Mouse (Mus musculus) myocyte (in vitro differentiated cells): ENCODE measurements around the gene Gm1123. TPM values are rescaled to one million over a fixed set of nuclear protein-coding genes. Genes with fewer than 3 reads are reported as not detected.
A peak's percentile ranks its signal among the peaks of the same experiment; 100 is the strongest.

Source experiments
- H3K27me3 ChIP-seq: one replicate; pipeline ENCODE4 v1.6.1; 2011; ENCODE audit not compliant: control insufficient read depth, insufficient read depth, insufficient read length
- H3K36me3 ChIP-seq: one replicate; pipeline ENCODE4 v1.6.1; 2011; ENCODE audit not compliant: control insufficient read depth, insufficient read depth
- H3K4me2 ChIP-seq: one replicate; pipeline ENCODE4 v1.6.1; 2011; ENCODE audit warnings: low read depth, control low read depth
- H3K4me3 ChIP-seq: one replicate; pipeline ENCODE4 v1.5.1; 2011; ENCODE audit warnings: mild to moderate bottlenecking, control low read depth, moderate library complexity
- H3K79me2 ChIP-seq: one replicate; pipeline ENCODE4 v1.6.1; 2011; ENCODE audit not compliant: control insufficient read depth, insufficient read depth
- H3ac ChIP-seq: one replicate; pipeline ENCODE4 v1.6.1; 2011; ENCODE audit not compliant: control insufficient read depth, insufficient read length
- CEBPB ChIP-seq: IDR thresholded peaks from 2 replicates; pipeline ENCODE4 v1.6.1; 2011; ENCODE audit warnings: mild to moderate bottlenecking, moderate library complexity; ENCODE audit not compliant: poor library complexity, insufficient read depth, severe bottlenecking
- E2F4 ChIP-seq: IDR thresholded peaks from one replicate; pipeline ENCODE4 v1.6.1; 2011; ENCODE audit warnings: mild to moderate bottlenecking, control low read depth, moderate library complexity; ENCODE audit not compliant: insufficient read depth
- MAX ChIP-seq: IDR thresholded peaks from one replicate; pipeline ENCODE4 v1.6.1; 2011; ENCODE audit warnings: low read depth, mild to moderate bottlenecking, control low read depth
- MYOD1 ChIP-seq, 3 experiments: IDR thresholded peaks; one replicate each; pipeline ENCODE4 v1.6.1; 2011; ENCODE audit warnings: control low read depth in 2 of 3, low read depth in 2 of 3, mild to moderate bottlenecking in 2 of 3, moderate library complexity in 1 of 3; ENCODE audit not compliant: insufficient read length in 2 of 3, control insufficient read depth in 1 of 3
- MYOG ChIP-seq, 3 experiments: IDR thresholded peaks; one replicate each; pipeline ENCODE4 v1.6.1; 2011; ENCODE audit warnings: control low read depth in 2 of 3, low read depth in 2 of 3, mild to moderate bottlenecking in 2 of 3; ENCODE audit not compliant: insufficient read length in 2 of 3, control insufficient read depth in 1 of 3, insufficient read depth in 1 of 3
- POLR2A ChIP-seq: IDR thresholded peaks from one replicate; pipeline ENCODE4 v1.6.1; 2011; ENCODE audit warnings: low read depth, mild to moderate bottlenecking, control low read depth, moderate library complexity; ENCODE audit not compliant: insufficient read length
- POLR2AphosphoS2 ChIP-seq: IDR thresholded peaks from one replicate; pipeline ENCODE4 v1.6.1; 2011; ENCODE audit warnings: low read depth, control low read depth; ENCODE audit not compliant: insufficient read length
- REST ChIP-seq: IDR thresholded peaks from one replicate; pipeline ENCODE4 v1.6.1; 2011; ENCODE audit warnings: mild to moderate bottlenecking, control low read depth, moderate library complexity; ENCODE audit not compliant: insufficient read depth, insufficient read length
- SRF ChIP-seq: IDR thresholded peaks from one replicate; pipeline ENCODE4 v1.6.1; 2011; ENCODE audit warnings: low read depth; ENCODE audit not compliant: control insufficient read depth, insufficient read length
- TCF12 ChIP-seq: IDR thresholded peaks from one replicate; pipeline ENCODE4 v1.6.1; 2011; ENCODE audit warnings: mild to moderate bottlenecking, control low read depth; ENCODE audit not compliant: poor library complexity, insufficient read depth, severe bottlenecking
- TCF3 ChIP-seq: IDR thresholded peaks from one replicate; pipeline ENCODE4 v1.6.1; 2011; ENCODE audit warnings: low read depth, control low read depth; ENCODE audit not compliant: insufficient read length
- USF1 ChIP-seq: IDR thresholded peaks from one replicate; pipeline ENCODE4 v1.6.1; 2011; ENCODE audit warnings: low read depth, mild to moderate bottlenecking, control low read depth, moderate library complexity
- polyA plus RNA-seq: library from polyadenylated mRNA; unstranded; fragments of >200 nt; fragmentation: generic; extraction: Trizol; gene quantifications from one replicate; pipeline ENCODE4 v1.2.1, GENCODE M21; 2012; ENCODE audit warnings: missing spikeins

The Gm1123 gene
- polyA plus RNA-seq, 1 experiment, result not detected

DNA sequence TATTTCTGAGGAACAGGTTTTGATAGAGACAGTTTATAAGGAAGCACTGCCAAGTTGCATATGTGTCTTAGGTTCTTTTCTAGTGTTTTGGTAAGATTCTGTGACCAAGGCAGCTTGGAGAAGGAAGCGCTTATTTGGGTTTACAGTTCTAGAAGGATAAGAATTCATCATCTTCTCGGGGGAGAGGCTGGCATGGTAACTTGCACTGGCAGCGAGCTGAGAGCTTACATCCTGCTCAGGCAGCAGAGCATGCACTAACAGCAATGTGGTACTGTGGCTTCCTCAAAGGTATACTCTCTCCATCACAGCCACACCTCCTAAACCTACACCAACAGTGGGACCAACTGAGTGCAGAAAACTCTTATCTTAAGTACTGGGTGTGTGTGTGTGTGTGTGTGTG lies 18.8 kb downstream of the Gm1123 start:
- TF ChIP-seq MAX (no peak), POLR2A (no peak), MYOG (IDR thresholded peaks at IDR 0.05; ENCODE audit: control insufficient read depth in 1 of 3, insufficient read depth in 1 of 3, insufficient read length in 2 of 3, low read depth in 2 of 3) (no peak), USF1 (no peak), MYOD1 (IDR thresholded peaks at IDR 0.05; ENCODE audit: control insufficient read depth in 1 of 3, insufficient read length in 2 of 3, low read depth in 2 of 3) (no peak), TCF3 (no peak), SRF (no peak), TCF12 (no peak), POLR2AphosphoS2 (no peak), CEBPB (no peak), REST (no peak), E2F4 (no peak)
- Histone ChIP-seq H3K4me2 (no peak overlapping the region), H3K27me3 (peaks cover 16% of the 10 kb centered on the region), H3K79me2 (no peaks in the 10 kb centered on the region), H3K36me3 (no peaks in the 10 kb centered on the region), H3ac (no peak overlapping the region), H3K4me3 (no peak overlapping the region)

- Histone ChIP-seq H3ac (no peak overlapping the region), H3K79me2 (no peaks in the 10 kb centered on the region), H3K4me2 (no peak overlapping the region), H3K27me3 (peaks cover 16% of the 10 kb centered on the region), H3K4me3 (no peak overlapping the region), H3K36me3 (no peaks in the 10 kb centered on the region)
- TF ChIP-seq MYOG (IDR thresholded peaks at IDR 0.05; ENCODE audit: control insufficient read depth in 1 of 3, insufficient read depth in 1 of 3, insufficient read length in 2 of 3, low read depth in 2 of 3) (no peak), MAX (no peak)
Observed at GRCm38 (mm10) chr9:99016301-99016700, 19.2 kb downstream of the Gm1123 start.

DNA sequence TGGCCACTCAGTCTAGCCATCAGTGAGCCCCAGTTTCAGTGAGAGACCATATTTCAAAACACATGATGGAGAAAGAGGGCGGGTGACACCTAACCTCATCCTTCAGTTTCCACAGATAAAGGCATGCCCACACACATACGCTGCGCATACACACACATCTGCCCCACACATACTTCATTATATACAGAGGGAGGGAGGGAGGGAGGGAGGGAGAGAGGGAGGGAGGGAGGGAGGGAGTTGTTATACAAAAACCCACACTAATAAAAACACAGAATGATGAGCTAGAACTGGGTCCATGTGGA lies 25.7 kb downstream of the Gm1123 start:
- no peaks in the 10 kb centered on the region for H3K79me2 ChIP-seq
- peak overlapping the region; percentile 8 for H3K4me3 ChIP-seq
- H3ac ChIP-seq, result no peak overlapping the region
- H3K4me2 ChIP-seq, result peak overlapping the region; percentile 67
- TF ChIP-seq TCF3 (no peak), SRF (no peak), POLR2A (no peak), CEBPB (no peak), MYOG (IDR thresholded peaks at IDR 0.05; ENCODE audit: control insufficient read depth in 1 of 3, insufficient read depth in 1 of 3, insufficient read length in 2 of 3, low read depth in 2 of 3) (no peak), USF1 (no peak), MAX (no peak), TCF12 (no peak), E2F4 (no peak), REST (no peak), POLR2AphosphoS2 (no peak), MYOD1 (IDR thresholded peaks at IDR 0.05; ENCODE audit: control insufficient read depth in 1 of 3, insufficient read length in 2 of 3, low read depth in 2 of 3) (no peak)
- no peaks in the 10 kb centered on the region for H3K36me3 ChIP-seq
- no peaks in the 10 kb centered on the region for H3K27me3 ChIP-seq

GRCm38 (mm10) chr9:99009069-99009897 lies 26.2 kb downstream of the Gm1123 start:
- peak overlapping the region; percentile 8 for H3K4me3 ChIP-seq
- no peaks in the 10 kb centered on the region for H3K27me3 ChIP-seq
- no peak for TF ChIP-seq USF1
- TF ChIP-seq E2F4, result no peak

DNA sequence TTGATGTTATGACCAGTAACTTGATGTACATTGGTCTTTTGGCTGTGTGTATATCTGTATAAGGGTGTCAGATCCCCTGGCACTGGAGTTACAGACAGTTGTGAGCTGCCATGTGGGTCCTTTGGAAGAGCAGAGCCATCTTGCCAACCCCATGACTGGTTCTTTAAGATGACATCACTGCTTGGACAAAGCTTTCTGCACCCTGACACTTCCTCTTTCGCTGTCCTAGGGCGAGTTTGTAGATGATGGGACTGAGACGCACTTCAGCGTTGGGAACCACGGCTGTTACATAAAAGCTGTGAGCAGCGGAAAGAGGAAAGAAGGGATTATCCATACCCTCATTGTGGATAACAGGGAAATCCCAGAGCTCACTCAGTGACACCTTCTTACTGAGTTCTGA lies 34.2 kb downstream of the Gm1123 start:
- no peak overlapping the region for H3K4me2 ChIP-seq
- H3K27me3 ChIP-seq, result no peaks in the 10 kb centered on the region
- no peak overlapping the region for H3ac ChIP-seq
- no peak overlapping the region for H3K4me3 ChIP-seq
- H3K36me3 ChIP-seq, result peaks cover 5% of the 10 kb centered on the region
- no peaks in the 10 kb centered on the region for H3K79me2 ChIP-seq
- TF ChIP-seq MAX (no peak), MYOD1 (IDR thresholded peaks at IDR 0.05; ENCODE audit: control insufficient read depth in 1 of 3, insufficient read length in 2 of 3, low read depth in 2 of 3) (no peak), SRF (no peak), REST (no peak), TCF12 (no peak), MYOG (IDR thresholded peaks at IDR 0.05; ENCODE audit: control insufficient read depth in 1 of 3, insufficient read depth in 1 of 3, insufficient read length in 2 of 3, low read depth in 2 of 3) (no peak), TCF3 (no peak), POLR2A (no peak), USF1 (no peak)

More at GRCm38 (mm10) chr9:99009069-99009897, 26.2 kb downstream of the Gm1123 start:
- Histone ChIP-seq H3K36me3 (no peaks in the 10 kb centered on the region), H3ac (no peak overlapping the region), H3K79me2 (no peaks in the 10 kb centered on the region), H3K4me2 (peak overlapping the region; percentile 67)
